Mouse (Mus musculus) testis, postnatal 14 days (tissue): ENCODE measurements around the gene Kirrel3.

Source experiments
- DNase-seq: peaks from one replicate; pipeline ENCODE4 v3.0.0; 2021; ENCODE audit warnings: low spot score

Gene Kirrel3

DNA sequence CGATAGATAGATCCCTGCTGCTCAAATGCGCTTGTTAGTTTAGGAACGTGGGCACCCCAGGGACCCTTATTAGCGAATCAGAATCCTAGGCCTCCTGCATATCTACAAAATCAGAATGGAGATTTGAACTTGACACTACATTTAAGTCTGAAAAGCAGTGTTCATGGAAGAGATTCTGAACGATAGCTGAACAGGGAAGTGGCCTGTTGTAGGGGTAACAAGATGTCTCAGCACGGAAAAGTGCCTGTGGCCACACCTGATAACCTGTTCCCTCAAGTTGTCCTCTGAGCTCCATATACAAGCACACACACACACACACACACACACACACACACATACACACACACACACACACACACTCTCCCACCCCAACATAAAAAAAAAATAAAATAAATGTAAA lies 571.9 kb downstream of the Kirrel3 start:
- DNase-seq = no peak

DNA sequence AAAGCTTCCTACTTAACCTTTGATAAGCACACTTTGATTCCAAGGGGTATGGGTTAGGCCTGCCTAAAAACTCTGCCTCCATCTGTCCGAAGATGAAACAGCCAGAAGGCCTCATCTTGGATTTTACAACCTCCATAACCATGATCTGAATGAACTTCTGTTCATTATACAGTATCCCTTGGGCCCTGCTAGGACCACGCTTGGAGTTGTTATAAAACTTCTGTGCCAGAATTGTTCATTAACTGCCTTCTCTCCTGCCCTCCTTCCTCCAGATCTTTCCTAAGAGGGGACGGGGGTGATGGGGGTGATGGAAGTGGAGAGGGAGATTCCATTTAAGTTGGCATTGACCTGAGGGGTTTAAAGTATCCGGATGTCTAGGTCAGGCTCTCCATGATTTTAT lies 572.5 kb downstream of the Kirrel3 start:
- no peak for DNase-seq

DNA sequence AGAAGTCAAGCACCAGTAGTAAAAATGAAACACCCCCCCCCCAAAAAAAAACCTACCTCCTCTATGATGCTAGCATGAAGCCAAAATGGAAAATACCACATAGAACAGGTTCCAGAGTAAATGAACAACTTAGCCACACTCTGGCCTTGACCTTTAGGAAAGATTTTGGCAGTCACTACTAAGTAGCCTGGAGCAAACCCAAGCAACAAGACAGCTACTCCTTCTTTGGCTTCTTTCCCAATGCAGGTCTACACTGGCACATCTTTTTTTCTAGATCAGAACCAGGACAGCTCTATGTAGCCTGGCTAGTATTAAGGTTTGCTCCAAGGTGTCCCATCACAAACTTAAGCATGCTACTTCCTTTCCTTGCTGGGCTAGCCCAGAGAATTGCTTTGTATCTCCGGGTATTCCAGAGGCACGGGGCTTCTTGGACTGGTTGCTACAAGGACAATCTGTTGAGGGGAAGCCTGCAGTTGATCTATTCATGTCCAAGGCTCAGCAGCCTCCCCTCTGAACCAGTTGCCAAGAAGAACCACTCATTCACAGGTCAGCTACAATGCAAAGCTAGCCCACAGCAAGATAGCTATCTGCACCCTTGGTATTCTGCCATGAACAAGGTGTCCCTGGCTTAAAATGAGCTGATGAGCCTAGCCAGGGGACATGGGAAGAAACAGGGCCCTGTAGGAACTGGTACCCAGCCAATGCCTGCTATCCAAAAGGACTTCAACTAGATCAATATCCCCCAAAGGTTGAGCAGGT lies 573.1 kb downstream of the Kirrel3 start:
- DNase-seq = peak; percentile 55

DNA sequence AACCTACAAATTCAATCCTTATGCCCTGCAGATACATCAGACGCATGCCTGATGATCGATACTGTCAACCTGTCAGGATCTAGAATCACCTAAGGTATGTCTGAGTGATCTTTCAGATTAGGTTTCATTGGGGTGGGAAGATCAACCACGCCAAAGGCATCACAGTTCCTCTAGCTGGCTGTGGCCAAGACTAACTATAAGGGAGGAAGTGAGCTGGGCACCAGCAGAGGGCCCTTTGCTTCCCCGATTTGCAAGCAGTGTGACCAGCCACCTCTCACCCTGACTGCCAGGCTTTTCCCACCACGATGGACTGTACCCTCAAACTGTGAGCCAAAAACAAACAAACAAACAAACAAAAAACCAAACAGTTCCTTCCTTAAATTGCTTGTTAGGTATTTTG lies 574.2 kb downstream of the Kirrel3 start:
- no peak for DNase-seq

DNA sequence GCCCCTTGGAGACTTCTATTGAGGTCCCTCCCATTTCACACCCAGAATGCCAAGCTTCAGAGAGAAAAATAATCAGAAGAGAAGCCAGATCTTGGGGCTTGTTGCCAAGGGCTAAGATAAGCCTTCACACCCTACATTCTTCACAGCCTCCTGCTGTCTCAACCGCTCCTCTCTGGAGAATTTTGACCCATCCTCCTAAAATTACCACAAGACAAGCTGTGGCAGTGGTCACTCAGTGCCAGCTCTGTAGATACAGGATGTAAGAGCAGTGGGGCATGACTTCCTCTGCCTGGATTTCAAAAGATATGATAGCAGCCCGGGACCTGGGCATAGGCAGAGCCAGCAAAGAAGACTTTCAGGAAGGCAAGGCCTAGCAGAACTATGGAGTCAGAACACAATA lies 575.8 kb downstream of the Kirrel3 start:
- DNase-seq = no peak
